Mouse (Mus musculus) effector memory CD4-positive, alpha-beta T cell, adult 7 months (primary cell): ENCODE results near the gene Aox1. TPM values are rescaled to one million over a fixed set of nuclear protein-coding genes. Genes with fewer than 3 reads are reported as not detected.

Experiments
- polyA plus RNA-seq: library from polyadenylated mRNA; unstranded; fragments of 100-300 nt; shearing (Covaris generic); gene quantifications from one replicate; pipeline ENCODE4 v1.2.1, GENCODE M21; 2017

Gene Aox1
- 0.06 TPM for polyA plus RNA-seq

DNA sequence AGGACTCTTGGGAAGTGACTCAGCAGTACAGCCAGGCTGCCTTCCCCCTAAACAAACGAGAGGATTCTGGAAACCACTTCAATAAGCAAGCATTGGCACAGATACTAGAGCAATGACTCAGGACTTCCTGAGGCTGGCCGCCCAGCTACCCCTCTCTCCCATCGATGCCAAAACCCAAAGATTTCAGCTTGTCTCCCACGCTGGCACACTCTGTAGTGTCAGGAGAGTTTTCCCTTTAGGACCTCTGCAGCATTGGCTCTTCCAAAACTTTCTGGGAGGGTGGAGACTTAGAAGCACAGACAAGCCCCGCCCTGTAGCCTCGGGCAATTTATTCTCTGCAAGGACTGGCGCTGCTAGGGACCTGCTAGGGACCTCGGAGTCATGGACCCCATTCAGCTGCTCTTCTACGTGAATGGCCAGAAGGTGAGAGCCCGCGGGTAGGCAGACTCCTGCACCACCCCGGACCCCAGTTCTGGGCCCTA lies at the start of gene Aox1:
TSS of gene Aox1 (plus strand) at position 296 of the 482 bp plus-strand sequence.

GRCm38 (mm10) chr1:57995432-57996132 lies 34.1 kb upstream of the Aox1 start, which contains the start of gene Sgo2a:
Gene Sgo2a, plus strand, starts transcription at chr1:57995971.

DNA sequence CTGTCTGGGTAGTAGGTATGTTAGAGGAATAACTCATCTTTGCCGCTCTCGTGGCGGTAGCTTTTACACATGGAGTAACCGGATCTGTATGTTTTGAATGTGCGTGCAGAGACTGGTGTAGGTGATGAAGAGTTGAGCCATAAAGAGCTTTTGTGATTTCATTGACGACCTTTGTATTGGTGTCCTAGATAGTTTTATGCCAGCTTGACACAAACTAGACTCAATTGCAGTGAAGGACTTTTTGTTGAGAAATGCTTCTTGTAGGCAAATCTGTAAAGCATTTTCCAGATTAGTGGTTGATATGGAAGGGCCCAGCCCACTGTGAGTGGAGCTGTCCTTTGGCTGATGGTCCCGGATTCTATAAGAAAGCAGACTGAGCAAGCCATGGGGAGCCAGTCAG lies 10.9 kb upstream of the Aox1 start, which contains the start of gene Kctd18:
TSS of gene Kctd18 (minus strand) at position 101 of the 400 bp plus-strand sequence.

GRCm38 (mm10) chr1:58112880-58113279 lies 83.1 kb downstream of the Aox1 start, which contains the start of gene Aox3:
Gene Aox3, plus strand, starts transcription at chr1:58113130.

Other genes starting within 250 kb of the Aox1 start
- not detected for gene Sgo2a, start 34.0 kb upstream of the Aox1 start, polyA plus RNA-seq
- 27.0 TPM for gene Kctd18, start 11.0 kb upstream of the Aox1 start, polyA plus RNA-seq
- 0.11 TPM for gene Aox3, start 83.2 kb downstream of the Aox1 start, polyA plus RNA-seq
- gene Aox4, start 180.5 kb downstream of the Aox1 start, polyA plus RNA-seq: not detected
- 0.06 TPM for gene Aox2, start 248.4 kb downstream of the Aox1 start, polyA plus RNA-seq